Mouse (Mus musculus): ENCODE results near the gene Cacng8.

Gene Cacng8

DNA sequence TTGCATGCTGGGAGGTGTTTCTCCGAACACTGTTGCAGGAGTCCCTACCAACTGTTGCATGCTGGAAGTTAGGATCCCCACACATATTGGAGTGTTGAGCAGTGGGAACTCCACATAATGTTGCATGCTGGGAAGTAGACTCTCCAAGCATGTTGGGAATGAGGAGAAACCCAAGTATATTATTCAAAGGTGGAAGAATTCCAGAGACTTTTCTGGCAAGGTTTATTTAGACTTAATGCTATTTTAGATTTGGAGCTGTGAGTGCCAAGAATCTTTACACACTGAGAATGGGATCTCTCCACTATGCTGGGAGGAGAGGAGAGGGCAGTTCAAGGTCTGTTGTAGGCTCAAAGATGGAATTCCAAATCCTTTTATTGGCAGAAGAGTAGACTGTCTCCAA, 41.6 kb downstream of the Cacng8 start:
- no peak for DNase-seq (ENCODE audit: low spot score)

DNA sequence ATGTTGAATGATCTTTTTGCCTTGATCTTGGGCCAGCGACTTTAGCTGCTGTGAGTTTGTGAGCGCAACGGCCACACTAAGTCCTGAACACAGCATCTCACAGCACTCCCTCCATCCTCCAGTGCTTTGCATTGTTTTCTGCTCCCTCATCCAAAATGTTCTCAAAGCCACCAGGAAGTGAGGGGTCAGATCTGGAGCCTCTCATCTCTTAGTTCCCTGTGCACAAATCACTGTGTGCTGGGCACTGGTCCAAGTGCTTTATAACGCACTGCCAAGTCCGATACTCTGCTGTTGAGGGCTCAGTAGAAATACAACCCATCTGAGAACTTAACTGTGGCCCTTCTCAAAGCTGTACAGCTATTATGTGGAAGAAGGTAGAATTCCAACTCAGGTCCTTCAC, 47.5 kb downstream of the Cacng8 start:
- DNase-seq (ENCODE audit: low spot score) = no peak

DNA sequence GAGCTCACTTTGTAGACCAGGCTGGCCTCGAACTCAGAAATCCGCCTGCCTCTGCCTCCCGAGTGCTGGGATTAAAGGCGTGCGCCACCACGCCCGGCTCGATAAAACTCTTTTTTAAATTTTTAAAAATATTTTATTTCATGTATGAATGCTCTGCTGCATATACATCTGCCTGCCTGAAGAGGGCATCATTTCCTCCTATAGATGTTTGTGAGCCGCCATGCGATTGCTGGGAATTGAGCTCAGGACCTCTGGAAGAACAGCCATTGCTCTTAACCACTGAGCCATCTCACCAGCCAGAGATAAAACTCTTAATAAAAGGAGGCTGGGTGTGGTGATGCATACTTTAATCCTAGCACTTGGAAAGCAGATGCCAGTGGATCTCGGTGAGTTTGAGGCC, 49.5 kb downstream of the Cacng8 start:
- DNase-seq (ENCODE audit: low spot score) = no peak

DNA sequence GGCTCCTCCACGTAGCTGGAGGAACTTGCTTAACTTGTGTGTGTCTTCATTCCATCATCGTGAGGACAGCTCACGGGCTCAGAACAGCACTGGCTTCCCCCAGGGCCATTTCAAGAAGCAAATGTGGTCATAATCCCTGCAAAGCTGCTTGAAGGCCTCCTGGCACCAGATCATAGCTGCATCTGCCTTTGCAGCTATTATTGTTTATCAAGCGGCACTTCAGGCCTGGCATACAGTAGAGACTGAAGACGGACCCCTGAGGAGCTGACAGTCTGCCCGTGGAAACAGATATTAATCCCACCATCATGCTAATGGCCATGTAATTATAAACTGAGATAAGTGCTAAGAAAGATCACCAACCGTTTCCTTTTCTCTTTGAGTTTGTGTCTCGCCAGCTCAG, 50.0 kb downstream of the Cacng8 start:
- DNase-seq (ENCODE audit: low spot score) = no peak

DNA sequence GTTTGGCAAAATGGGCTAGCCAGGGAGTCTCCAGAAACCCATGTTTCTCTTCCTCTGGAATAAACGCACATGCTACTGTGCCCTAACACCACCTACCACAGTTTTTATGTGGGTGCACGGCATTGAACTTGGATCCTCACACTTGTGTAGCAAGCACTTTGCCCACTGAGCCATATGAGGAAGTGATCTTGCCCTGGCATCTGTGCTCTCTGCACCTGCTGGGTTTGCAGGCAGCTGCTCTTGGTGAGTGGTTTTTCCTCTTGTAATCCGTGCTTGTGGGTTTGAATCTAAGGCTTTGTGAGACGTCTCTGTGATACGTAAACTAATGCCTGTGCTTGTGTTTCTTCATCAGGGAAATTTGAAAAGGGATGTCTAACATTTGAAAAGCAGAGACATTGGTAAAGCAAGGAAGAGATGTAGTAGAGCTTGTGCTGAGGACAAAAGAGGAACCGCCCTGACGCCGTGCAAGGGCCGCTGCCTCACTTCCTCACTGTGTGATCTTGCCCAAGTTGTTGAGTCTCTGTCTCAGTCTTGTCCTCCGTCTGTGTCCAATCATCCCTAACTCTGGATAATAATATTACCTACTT, 52.1 kb downstream of the Cacng8 start:
- no peak for DNase-seq (ENCODE audit: low spot score)

DNA sequence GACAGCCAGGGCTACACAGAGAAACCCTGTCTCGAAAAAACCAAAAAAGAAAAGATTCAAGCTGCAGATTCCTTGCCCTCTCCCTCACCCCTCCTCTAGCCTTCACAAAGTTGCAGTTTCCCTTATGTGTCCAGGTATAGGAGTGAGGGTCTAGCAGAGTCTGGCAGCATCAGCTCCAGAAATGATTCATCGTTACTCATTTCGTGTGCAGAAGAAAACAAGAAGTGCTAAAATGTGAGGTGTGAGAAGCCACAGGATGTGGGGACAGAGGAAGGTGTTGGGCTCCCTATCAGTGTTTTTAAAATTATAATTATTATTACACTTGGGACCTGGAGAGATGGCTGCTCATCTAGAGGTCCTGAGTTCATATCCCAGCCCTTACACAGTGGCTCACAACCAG, 54.2 kb downstream of the Cacng8 start:
- no peak for DNase-seq (ENCODE audit: low spot score)

DNA sequence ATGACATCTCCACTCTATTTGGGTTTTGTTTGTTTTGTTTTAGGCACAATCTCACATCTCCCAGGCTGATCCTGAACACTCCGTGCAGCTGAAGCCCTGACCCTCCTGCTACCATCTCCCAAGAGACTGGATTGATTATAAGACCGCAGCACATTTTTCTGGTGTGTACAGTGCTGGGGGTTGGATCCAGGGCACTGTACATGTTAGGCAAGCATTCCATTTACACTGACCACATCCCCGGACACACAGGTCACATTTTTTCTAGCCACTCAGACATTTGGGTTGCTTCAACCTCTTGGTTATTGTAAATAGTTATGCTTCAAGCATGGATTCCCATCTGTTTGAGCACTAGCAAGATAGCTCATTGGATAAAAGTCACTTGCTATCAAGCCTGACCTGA, 56.1 kb downstream of the Cacng8 start:
- DNase-seq (ENCODE audit: low spot score) = no peak

DNA sequence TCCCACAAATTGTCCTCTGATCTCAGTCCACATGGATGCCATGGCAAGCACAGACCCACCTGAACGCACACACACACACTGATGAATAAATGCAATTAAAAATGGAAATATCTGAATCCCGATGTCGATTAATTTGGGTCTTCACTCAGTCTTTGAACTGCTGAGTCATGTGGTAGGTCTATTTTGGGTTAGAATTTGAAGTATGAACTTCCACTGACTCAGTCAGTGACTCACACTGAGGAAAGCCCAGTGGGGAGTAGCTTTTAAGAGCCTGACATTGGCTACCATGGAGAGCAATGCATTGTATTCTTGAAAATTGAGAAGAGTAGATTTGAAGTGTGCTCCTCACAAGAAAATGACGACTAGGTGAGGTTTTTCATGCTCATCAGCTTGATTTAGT, 56.5 kb downstream of the Cacng8 start:
- no peak for DNase-seq (ENCODE audit: low spot score)

DNA sequence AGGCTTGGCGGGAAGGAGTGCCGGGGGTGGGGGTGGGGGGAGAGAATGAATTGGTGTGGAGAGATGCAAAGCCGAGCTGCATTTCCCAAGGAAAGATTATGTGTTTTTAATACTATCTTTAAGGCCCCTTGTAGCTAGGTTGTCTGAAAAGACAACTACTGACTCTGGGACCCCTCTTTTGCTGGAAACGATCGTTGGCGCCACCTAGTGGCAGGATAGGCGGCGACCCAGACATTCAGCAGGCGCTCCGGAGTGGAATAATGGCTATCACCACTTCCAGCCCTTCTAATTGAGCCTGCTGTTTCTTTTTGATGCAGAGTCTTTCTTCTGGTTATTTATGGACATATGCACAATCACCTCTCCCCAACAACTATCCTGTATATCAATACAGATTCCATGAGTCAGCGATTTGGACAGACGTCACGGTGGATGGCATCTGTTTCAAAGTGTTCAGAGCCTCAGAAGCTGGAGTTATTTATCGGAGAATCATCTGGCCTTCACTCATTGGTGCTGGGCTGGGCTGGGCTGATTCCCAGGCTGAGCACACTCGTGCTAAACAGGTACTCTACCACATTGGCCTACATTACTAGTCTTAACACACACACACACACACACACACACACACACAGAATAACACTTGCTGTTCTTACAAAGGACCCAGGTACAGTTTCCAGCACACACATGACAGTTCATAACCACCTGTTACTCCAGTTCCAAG, 58.4 kb downstream of the Cacng8 start:
- peak; percentile 84 for DNase-seq (ENCODE audit: low spot score)

DNA sequence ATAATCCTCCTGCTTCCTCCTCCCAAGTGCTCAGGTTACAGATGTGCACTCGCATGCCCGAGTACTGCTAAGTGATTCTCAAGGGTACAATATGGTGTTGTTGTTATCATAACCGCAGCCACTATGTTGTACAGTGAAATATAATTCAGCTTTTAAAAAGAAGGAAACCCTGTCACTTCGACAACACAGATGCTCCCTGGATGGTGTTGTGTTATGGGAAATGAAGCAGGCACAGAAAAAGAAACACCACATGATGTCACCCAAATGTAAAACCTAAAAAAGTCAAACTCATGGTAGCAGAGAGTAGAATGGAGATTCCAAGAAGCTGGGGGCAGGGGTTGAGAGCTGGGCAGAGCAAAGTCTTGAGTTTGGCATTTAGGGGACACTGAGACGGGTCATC, 60.2 kb downstream of the Cacng8 start:
- no peak for DNase-seq (ENCODE audit: low spot score)

DNA sequence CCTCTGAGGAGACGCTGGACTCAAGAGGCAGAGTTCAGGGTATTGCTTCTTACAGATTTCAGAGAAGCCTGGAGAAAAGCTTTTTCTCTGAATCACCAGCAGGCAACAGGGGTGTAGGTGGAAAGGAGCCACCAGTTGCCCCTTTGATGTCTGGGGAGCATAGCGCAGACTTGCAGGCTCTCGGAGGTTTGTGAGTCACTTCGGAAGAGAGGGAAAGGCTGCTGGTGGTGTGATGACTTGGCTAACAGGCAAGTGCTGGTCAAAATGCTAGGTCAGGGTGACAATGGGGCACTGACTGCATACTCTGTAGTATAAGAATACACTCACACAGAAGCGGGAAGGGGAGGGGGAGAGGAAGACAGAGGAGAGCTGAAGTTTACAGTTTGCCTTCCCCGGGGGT, 60.7 kb downstream of the Cacng8 start:
- no peak for DNase-seq (ENCODE audit: low spot score)

DNA sequence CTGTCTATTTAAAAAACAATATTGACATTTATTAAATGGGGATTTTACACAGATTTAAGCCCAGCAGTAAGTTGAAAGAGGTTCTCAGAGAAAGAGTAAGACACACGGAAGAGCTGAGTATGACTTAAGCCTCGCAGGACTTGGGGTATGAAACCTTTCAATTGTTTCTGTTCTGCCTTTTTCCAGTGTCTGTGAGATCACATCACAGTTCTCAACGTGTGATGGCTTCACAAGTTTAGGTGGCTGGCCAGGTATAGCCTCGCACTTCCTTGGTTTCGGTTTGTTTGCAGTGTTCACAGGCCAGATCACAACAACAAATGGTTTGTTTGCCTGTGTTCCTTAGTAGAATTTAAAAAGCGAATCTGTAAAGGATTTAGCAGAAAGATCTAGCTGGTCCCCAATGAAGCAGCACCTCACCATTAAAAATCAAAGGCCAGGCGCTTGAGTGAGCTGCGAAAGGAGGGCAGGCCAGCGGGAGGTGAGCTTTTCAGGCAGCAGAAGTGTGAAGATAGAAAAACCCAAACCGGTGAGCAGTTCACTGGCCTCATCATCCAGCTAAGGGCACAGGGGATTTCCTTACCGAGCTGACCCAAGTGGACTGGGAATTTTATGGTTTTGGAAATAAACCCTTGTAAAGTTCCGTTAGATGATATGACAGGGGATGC, 62.5 kb downstream of the Cacng8 start:
- no peak for DNase-seq (ENCODE audit: low spot score)

DNA sequence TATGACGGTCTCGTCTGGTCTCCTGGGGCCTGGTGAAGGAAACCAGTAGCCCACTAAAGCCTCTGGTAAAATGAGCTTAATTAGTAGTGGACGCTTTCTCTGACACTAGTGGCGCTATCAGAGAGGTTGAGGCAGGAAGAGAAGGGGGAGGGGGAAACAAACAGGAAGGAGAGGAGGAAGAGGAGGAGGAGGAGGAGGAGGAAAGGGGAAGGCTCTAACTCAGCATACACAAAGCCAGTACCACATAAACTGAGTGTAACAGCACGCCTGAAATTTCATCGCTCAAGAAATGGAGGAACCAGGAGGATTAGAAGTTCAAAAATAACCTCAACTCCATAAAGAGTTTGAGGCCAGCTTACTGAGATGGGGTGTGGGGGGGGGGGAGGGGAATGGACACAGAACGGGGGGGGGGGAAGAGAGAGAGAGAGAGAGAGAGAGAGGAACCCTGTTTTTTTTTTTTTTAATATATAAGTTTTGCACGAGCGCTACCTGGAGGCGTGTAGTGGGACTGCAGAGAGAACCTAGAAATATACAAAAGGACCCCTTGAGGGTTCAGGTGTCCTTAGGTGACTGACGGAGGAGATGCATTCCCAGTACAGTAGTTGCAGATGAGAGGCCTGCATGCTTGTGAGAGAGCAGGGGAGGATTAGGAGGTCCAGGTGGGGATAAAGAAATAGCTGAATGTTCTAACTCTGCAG, 63.2 kb downstream of the Cacng8 start:
- DNase-seq (ENCODE audit: low spot score) = no peak

DNA sequence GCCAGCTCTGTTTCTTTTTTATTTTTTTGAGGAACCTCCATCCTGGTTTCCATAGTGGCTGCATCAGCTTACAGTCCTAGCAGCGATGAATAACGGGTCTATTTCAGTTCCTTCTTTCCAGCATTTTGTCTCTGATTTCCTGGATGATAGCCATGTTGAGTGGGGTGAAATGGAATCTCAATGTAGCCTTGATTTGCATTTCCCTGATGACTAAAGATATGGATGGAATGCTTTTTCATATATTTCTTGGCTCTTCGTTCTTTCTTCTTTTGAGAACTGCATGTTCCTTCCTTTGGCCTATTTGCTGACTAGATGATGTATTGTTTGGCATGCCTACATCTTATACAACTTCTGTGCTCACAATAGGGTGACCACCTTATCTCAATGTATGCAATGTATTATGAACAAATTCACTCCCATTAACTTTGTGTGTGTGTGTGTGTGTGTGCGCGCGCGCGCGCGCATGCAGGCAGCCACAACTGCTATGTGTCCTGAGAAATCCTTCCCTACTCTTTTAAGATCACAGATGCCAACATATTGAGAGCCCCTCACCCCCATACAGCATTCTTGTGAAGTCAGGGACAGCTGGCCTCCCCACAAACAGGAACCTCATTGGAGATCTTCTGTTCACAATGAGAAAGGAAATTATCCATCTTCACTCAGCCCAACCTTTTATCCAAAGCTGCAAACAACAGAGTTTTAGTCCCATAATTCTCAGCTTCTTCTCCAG, 66.8 kb downstream of the Cacng8 start:
- no peak for DNase-seq (ENCODE audit: low spot score)

DNA sequence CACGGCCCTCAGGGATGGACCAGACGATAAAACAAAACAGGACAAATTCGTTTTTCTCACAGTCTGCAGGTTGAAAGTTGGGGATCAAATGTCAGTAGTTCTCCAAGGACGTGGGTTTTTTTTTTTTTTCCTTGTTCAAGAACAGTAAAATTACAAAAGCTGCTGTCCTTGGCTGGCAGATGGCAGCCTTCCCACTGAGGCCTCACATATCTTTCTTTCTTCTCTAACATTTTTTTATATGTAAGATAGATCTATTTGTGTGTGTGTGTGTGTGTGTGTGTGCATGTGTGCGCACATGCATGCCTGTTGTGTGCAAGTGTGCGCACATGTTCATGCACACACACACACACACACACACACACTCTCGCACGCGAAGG, 67.3 kb downstream of the Cacng8 start:
- no peak for DNase-seq (ENCODE audit: low spot score)

DNA sequence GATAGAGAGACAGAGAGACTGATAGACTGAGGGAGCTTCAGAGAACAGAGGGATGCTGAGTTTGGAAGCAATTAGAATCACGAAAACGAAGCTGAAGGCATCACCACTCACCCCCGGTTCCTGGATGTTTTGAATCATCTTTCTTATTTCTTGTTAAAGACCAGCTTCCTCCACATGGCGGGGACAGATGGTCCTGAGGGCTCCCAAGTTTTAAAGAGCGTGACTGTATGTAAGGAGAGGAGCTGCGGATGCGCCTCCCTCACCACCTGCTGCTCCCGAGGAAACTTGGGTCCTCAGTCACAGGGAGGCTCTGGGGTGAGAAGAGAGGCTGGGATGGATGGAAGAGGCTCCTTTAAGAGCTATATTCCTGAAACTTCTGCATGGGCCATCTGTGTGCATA, 69.8 kb downstream of the Cacng8 start:
- peak; percentile 76 for DNase-seq (ENCODE audit: low spot score)

DNA sequence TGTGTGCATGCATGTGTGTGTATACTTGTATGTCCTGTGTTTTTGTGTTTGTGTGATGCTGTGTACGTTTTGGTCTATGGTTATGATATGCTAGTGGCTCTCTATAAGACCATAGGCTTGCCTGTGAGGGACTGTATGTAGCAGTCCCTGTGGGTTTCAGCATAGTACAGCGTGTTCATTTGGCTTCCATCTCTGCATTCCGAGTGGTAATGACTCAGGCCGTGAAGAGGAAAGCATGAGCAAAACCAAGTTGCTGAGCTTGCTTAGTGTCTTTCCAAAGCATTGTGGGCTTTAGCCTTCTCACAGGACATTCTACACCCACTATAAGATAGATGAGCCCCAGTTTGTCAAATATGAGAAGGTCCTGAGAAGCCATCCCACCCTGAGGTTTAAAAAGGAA, 72.8 kb downstream of the Cacng8 start:
- DNase-seq (ENCODE audit: low spot score) = no peak
